Mouse (Mus musculus) kidney, adult 2 months (tissue): ENCODE results near the gene Dmrtc2.

Source experiments
- CTCF ChIP-seq: fragments of 200-500 bp; conservative IDR thresholded peaks from 2 replicates; pipeline ENCODE4 v1.5.1; 2011; ENCODE audit warnings: low read depth, mild to moderate bottlenecking, control low read depth, low read length, moderate library complexity, mixed read lengths; ENCODE audit not compliant: insufficient read depth, insufficient read length
- POLR2A ChIP-seq: fragments of 200-500 bp; IDR thresholded peaks from one replicate; pipeline ENCODE4 v1.6.1; 2011; ENCODE audit warnings: low read depth, low read length, control low read depth

GRCm38 (mm10) chr7:24904070-24904483 is 34.2 kb downstream of the Dmrtc2 start:
- TF ChIP-seq POLR2A (no peak), CTCF (no peak)
